Mouse (Mus musculus) kidney, postnatal 0 days (tissue): ENCODE results near the gene Tmem211. TPM values are rescaled to one million over a fixed set of nuclear protein-coding genes. Genes with fewer than 3 reads are reported as not detected.
A peak's percentile ranks its signal among the peaks of the same experiment; 100 is the strongest.

Experiments used
- ATAC-seq: fragments of 200-750 bp; cut with Nextera tagmentation; replicated peaks from 2 replicates; pipeline ENCODE4 v1.8.0; 2017; ENCODE audit warnings: low read depth, moderate number of reproducible peaks, moderate TSS enrichment, moderate library complexity; ENCODE audit not compliant: low FRiP score
- DNase-seq: peaks from one replicate; pipeline ENCODE4 v3.0.0-alpha.2; 2016; ENCODE audit warnings: low spot score
- H3K27ac ChIP-seq: fragments of 300-500 bp; sonication (generic); 2 replicates; pipeline ENCODE4 v1.5.1; 2014; ENCODE audit warnings: mild to moderate bottlenecking
- H3K27me3 ChIP-seq: fragments of 300-500 bp; sonication (generic); 2 replicates; pipeline ENCODE4 v1.6.1; 2014; ENCODE audit warnings: low read length, mixed read lengths; ENCODE audit not compliant: insufficient read depth
- H3K36me3 ChIP-seq: fragments of 300-500 bp; sonication (generic); 2 replicates; pipeline ENCODE4 v1.6.1; 2014; ENCODE audit warnings: low read length, mixed read lengths; ENCODE audit not compliant: insufficient read depth
- H3K4me1 ChIP-seq: fragments of 300-500 bp; sonication (generic); replicated peaks from 2 replicates; pipeline ENCODE4 v1.6.1; 2014; ENCODE audit warnings: antibody characterized with exemption, low read length, mixed read lengths; ENCODE audit not compliant: insufficient read depth
- H3K4me2 ChIP-seq: fragments of 300-500 bp; sonication (generic); 2 replicates; pipeline ENCODE4 v1.6.1; 2014; ENCODE audit warnings: mild to moderate bottlenecking, low read length, moderate library complexity, mixed read lengths
- H3K4me3 ChIP-seq: fragments of 300-500 bp; sonication (generic); replicated peaks from 2 replicates; pipeline ENCODE4 v1.5.1; 2014; ENCODE audit warnings: low read depth, low read length
- H3K9ac ChIP-seq: fragments of 300-500 bp; sonication (generic); 2 replicates; pipeline ENCODE4 v1.6.1; 2014; ENCODE audit warnings: low read depth, low read length
- H3K9me3 ChIP-seq: fragments of 300-500 bp; sonication (generic); replicated peaks from 2 replicates; pipeline ENCODE4 v1.6.1; 2016; ENCODE audit warnings: low read length, inconsistent platforms, mixed read lengths
- CTCF ChIP-seq: IDR thresholded peaks from 2 replicates; pipeline ENCODE4 v1.5.1; 2016; ENCODE audit warnings: antibody characterized with exemption, low read depth, mild to moderate bottlenecking, moderate library complexity
- WGBS: fragments of 180-500 bp; shearing (Covaris S2); extraction: QIAGEN DNeasy Blood & Tissue Kit; methylation state at CpG from one replicate; pipeline ENCODE4 v1.1.7; 2014; 5-methylcytosine and 5-hydroxymethylcytosine counted together
- polyA plus RNA-seq: library from polyadenylated mRNA; unstranded; fragments of >200 nt; fragmentation: Nextera tagmentation; extraction: Ambion mirVana; gene quantifications from 2 replicates; pipeline ENCODE4 v1.2.1, GENCODE M21; 2015

Gene Tmem211
- 0.12 and 0.22 TPM in 2 replicates for polyA plus RNA-seq

- Histone ChIP-seq H3K4me2 (peak within 1 kb of the TSS; percentile 44), H3K36me3 (no peaks in the 10 kb centered on the region), H3K27me3 (no peaks in the 10 kb centered on the region), H3K9me3 (no peaks in the 10 kb centered on the region), H3K27ac (peak within 1 kb of the TSS; percentile 77), H3K4me3 (no peak within 1 kb of the TSS), H3K4me1 (0 out of 2 replicates have a peak, but pooled peaks cover 8% of the 10 kb centered on the region), H3K9ac (peak within 1 kb of the TSS; percentile 19; the same call in 1 of the 2 replicates)
- TF ChIP-seq CTCF: peak; percentile 99
- WGBS: 1% methylated on average over 13 of the region's 13 CpGs
- ATAC-seq: peak; percentile 80
- peak; percentile 96 for DNase-seq
Observed at GRCm38 (mm10) chr5:113226632-113227102, at the start of gene Tmem211. Tmem211 (plus strand) TSS chr5:113226909.

- Histone ChIP-seq H3K27ac (peak overlapping the region; percentile 92), H3K9me3 (no peaks in the 10 kb centered on the region), H3K9ac (peak overlapping the region; percentile 10; the same call in 1 of the 2 replicates), H3K4me1 (peaks cover 7% of the 10 kb centered on the region; the same call in 1 of the 2 replicates), H3K4me3 (peak overlapping the region; percentile 14; the same call in 1 of the 2 replicates), H3K27me3 (no peaks in the 10 kb centered on the region), H3K4me2 (peak overlapping the region; percentile 41), H3K36me3 (0 out of 2 replicates have a peak, but pooled peaks cover 3% of the 10 kb centered on the region)
- no peak for TF ChIP-seq CTCF
- 8% methylated on average over 9 of the region's 9 CpGs for WGBS
- ATAC-seq: no peak
- DNase-seq: peak; percentile 52
Observed at GRCm38 (mm10) chr5:113179451-113179842, 47.3 kb upstream of the Tmem211 start.

- 0 out of 2 replicates have a peak, but pooled peaks cover 4% of the 10 kb centered on the region for H3K36me3 ChIP-seq
- H3K27me3 ChIP-seq: no peaks in the 10 kb centered on the region
- H3K4me3 ChIP-seq: peak overlapping the region; percentile 14; the same call in 1 of the 2 replicates
- peaks cover 7% of the 10 kb centered on the region; the same call in 1 of the 2 replicates for H3K4me1 ChIP-seq
- no peaks in the 10 kb centered on the region for H3K9me3 ChIP-seq
- DNase-seq: peak; percentile 96
- peak overlapping the region; percentile 50 for H3K9ac ChIP-seq
- peak; percentile 93 for TF ChIP-seq CTCF
- WGBS: 3% methylated on average over 28 of the region's 30 CpGs
- ATAC-seq: peak; percentile 73
- H3K27ac ChIP-seq: peak overlapping the region; percentile 92
- peak overlapping the region; percentile 41 for H3K4me2 ChIP-seq
Observed at GRCm38 (mm10) chr5:113179843-113180682, 46.6 kb upstream of the Tmem211 start.

- Histone ChIP-seq H3K4me3 (no peak overlapping the region), H3K9ac (peak overlapping the region; percentile 50; the same call in 1 of the 2 replicates), H3K9me3 (no peaks in the 10 kb centered on the region), H3K4me1 (peaks cover 7% of the 10 kb centered on the region; the same call in 1 of the 2 replicates), H3K36me3 (0 out of 2 replicates have a peak, but pooled peaks cover 5% of the 10 kb centered on the region), H3K27ac (peak overlapping the region; percentile 92), H3K27me3 (no peaks in the 10 kb centered on the region), H3K4me2 (peak overlapping the region; percentile 41)
- no peak for ATAC-seq
- TF ChIP-seq CTCF: no peak
- 70% methylated on average over 15 of the region's 15 CpGs for WGBS
- DNase-seq: no peak
Observed at GRCm38 (mm10) chr5:113180755-113181154, 46.0 kb upstream of the Tmem211 start.

- Histone ChIP-seq H3K4me3 (no peak overlapping the region), H3K4me2 (no peak overlapping the region), H3K9ac (no peak overlapping the region), H3K9me3 (no peaks in the 10 kb centered on the region), H3K36me3 (0 out of 2 replicates have a peak, but pooled peaks cover 5% of the 10 kb centered on the region), H3K27me3 (no peaks in the 10 kb centered on the region), H3K27ac (no peak overlapping the region; the same call in 1 of the 2 replicates), H3K4me1 (peaks cover 7% of the 10 kb centered on the region; the same call in 1 of the 2 replicates)
- WGBS: 37% methylated on average over 6 of the region's 6 CpGs
- ATAC-seq (no peak), DNase-seq (peak; percentile 46)
- TF ChIP-seq CTCF: peak; percentile 24; the same call in 1 of the 2 replicates
Observed at GRCm38 (mm10) chr5:113181441-113181840, 45.3 kb upstream of the Tmem211 start.

- H3K36me3 ChIP-seq: 0 out of 2 replicates have a peak, but pooled peaks cover 14% of the 10 kb centered on the region
- no peak for TF ChIP-seq CTCF
- no peak for ATAC-seq
- WGBS: 58% methylated on average over 14 of the region's 14 CpGs
- no peaks in the 10 kb centered on the region for H3K4me1 ChIP-seq
- no peak overlapping the region for H3K4me2 ChIP-seq
- no peak overlapping the region for H3K27ac ChIP-seq
- no peak overlapping the region for H3K4me3 ChIP-seq
- no peak for DNase-seq
- H3K9ac ChIP-seq: no peak overlapping the region
- no peaks in the 10 kb centered on the region for H3K9me3 ChIP-seq
- H3K27me3 ChIP-seq: no peaks in the 10 kb centered on the region
Observed at GRCm38 (mm10) chr5:113190558-113190957, 36.2 kb upstream of the Tmem211 start.
